Mouse (Mus musculus) testis, postnatal 14 days (tissue): ENCODE data around the gene Cflar.

Source experiments
- DNase-seq: peaks from one replicate; pipeline ENCODE4 v3.0.0; 2021; ENCODE audit warnings: low spot score

Gene Cflar

DNA sequence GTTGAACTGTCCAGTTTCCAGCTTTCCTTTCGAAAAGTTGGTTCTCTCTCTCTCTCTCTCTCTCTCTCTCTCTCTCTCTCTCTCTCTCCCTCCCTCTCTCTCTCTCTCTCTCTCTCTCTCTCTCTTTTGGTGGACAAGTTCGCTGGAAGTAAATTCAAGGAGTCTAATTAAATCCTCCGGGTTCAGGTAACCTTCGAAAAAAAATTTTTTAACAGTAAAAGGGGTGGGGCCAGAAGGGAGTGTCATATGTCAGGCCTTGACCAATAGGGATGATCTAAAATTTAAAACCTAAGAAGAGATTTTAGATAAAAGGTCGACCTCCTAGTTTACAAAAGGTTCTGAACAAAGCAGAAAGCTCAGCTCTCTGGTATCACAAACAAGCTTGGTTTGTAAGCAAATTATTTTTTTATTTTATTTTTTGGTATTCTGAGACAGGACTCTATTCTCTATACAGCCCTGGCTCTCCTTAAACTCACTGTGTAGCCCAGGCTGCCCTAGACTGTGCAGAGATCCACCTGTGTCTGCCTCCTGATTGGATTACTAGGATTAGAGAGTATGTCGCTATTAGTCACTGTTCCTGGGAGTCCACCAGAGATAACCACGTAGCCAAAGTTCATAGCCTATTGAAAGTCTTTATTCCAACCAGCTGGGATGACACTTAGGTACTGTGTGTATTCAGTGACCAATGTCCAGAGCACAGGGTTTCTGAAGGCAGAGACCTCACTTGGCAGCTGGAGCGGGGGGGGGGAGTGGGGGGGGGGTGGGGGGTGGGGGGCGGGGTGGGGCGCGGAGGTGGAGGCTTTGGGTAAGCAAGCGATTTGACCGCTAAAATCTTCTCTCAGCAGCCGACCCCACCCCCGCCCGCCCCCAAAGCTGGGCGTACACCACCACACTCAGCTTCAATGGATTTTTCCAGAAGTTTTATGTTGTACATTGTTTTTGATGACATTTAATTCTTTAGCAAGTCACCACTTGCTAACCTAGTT, 1.1 kb downstream of the Cflar start:
- DNase-seq, result peak; percentile 30

DNA sequence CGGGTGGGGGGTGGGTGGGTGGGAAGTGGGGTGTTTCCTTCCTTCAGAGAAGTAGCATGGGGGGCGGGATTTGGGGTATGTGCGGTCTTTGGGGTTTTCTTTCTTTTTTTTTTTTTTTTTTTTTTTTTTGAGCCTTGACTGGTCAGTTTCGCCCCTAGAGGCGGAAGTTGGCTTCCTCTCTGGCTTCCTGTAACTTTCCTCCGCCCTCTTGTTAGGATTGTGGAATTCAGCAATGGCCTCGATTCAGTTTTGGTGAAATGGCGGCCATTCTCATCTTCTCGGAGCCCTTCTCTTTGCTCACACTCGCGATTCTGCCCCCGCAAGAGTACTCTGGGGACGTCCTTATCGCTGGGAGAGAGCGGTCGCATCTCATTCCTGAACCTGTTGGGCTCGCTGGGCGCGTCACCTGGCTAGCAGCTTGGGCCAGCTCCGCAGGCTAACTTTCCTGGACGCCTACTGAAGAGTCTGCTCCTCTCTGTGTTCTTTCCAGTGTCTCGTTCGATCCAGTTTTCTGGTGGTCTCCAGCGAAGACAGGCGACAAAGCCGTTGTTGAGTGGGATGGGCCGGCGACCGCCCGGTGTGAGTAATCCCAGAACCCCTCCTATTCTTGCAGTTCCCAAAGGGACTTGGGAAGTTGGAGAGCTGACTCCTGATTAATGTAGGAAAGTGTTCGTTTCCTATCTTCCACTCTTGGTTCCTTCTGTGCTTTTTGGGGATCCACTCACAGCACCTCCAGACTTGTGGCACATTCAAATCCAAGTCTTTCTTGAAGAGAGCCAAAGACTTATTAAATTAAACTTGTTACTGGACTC, 2.0 kb downstream of the Cflar start:
- DNase-seq, result peak; percentile 49

DNA sequence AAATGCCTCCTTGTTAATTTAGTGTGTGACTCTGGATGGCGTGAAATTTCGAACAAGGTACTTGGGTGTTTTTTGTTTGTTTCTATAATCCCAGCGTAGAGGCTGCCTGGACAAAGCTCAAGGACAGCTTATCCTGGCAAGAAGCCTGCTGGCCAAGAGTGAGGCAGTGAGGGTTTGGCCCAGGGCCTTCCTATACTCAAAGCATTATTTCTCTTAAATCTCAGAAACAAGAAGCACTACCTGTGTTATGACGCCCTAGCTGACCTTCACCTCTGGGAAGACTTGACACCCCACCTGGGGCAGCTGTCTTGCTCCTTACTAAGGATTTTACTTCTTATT, 2.6 kb downstream of the Cflar start:
- peak; percentile 70 for DNase-seq

DNA sequence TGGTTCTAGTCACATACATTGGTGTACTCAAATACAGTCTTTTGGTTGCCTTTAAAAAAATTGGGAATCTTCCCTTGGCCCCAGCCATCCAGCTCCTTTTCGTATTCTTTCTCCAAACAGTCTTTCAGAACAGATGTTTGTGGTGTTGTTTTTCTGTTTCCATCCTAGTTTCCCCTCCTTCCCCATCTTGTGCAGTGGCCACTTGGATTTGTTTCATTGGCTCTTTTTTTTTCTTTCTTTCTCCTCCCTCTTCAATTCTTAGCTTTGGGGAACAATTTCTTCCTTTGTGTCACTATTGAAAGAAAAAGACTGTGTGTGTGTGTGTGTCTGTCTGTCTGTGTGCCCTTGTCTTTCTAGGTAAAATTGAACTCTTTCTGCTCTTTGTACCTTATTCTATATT, 3.1 kb downstream of the Cflar start:
- DNase-seq, result no peak

DNA sequence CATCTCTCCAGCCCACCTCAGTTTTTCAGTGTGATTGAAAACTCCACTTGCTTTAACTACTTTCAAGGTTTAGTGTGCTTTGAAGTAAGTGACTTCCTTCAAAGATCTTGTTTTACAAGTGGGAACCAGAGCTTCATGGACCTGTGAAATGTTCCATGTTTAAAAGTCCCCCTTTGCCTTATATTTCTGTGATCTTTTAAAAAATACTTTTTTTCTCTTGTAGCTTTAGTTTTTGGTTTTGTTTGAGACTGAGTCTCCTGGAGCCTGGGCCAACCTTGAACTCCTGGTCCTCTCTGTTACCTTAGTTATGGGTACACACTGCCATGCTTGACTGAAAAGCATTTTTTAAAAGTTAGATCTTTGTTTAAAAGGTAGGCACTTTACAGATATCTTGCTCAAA, 4.2 kb downstream of the Cflar start:
- DNase-seq, result no peak

DNA sequence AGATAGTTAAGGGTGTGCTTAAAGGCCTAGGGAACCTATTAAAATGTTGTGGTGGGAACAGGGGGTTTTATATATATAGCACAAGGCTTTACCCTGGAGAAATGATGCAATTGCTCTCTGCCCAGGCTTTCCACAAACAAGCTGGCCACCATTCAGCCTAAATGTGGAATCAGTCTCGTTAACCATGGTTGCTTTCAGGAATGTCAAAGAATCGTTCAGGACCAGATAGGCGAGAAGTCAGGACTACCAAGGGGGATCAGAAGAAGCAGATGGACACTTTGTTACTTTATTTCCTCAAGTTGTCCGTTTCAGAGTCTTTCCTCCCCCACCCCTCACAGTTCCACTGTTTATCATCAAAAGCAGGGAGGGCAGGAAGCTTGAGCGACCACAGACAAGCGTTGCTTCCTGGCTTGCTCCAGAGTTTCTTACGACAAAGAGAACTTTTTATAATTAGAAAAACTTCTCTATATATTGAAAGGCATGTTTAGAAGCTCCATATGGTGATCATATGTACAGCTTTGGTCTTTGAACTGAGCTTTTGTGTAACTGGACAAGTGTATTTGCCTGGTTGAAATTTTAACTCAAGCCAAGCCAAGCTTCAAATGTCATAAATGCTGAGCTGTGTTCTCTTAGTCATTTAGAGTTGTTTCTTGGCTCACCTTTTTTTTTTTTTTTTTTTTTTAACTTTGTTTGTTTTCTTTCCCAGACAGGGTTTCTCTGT, 5.0 kb downstream of the Cflar start:
- peak; percentile 16 for DNase-seq

DNA sequence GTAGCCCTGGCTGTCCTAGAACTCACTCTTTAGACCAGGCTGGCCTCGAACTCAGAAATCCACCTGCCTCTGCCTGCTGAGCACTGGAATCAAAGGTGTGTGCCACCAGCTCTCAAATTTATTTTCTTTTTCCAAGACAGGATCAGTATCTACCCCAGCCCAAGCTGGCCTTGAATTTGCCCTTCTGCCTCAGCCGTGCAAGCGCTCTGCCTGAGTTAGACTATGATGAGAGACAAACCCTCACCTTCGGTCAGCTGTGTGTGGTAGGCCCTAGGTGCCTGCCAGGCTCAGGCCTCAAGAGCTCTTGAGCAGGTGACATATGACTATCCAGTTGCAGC, 5.5 kb downstream of the Cflar start:
- DNase-seq, result no peak

DNA sequence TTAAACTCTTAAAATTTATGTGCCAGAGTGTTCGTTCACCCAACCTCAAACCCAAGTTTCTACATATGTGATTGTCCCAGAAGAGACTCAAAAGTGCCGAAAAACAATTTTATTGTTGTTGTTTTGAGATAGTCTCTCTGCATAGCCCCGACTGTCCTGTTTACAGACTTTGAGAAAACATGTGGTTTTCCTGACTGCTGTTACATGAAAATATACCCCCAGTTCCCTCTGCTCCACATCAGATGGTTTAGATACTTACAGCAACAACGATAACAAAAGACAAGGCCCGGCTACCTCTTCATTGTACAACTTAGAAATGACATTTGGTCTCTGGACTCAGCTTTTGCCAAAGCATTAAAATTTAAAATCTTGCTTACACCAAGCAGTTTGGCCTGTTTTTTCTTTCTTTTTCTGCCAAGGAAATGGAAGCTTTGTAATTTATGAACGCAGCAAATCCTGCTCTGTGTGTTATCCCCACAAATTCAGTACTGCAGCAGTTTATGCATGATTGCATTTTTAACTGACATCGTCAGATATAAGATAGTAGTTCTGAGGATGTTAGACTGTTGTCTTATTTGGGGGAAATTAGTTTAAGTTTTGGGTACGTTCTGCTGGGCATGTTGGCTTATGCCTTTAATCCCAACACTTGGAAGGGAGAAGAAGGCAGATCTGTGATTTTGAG, 6.4 kb downstream of the Cflar start:
- no peak for DNase-seq

DNA sequence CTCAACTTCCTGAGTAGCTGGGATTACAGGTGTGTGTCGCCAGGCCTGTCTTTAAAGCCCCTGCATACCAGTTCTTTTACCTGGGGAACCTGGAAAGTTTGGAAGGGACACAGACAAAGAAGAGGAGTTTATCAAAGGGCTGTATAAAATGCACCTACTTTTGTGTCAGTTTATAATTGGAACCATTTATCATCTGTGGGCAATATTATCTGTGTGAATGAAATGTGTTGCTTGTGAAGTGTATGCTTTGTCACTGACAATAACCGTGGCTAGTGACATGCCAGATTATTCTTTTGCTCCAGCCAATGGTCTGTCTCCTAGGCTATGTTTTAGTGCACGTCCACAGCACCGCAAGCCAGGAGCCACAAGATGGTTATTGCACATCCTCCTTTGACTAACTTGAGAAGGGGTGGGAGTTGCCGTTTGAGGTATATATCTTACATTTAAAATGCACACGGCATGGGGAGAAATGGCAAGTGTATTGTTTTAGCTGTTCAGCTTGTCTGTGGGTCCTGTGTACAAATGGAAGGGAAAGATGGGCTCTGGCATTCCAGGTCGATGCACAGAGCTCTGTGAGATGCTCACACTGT, 8.1 kb downstream of the Cflar start:
- DNase-seq, result no peak

DNA sequence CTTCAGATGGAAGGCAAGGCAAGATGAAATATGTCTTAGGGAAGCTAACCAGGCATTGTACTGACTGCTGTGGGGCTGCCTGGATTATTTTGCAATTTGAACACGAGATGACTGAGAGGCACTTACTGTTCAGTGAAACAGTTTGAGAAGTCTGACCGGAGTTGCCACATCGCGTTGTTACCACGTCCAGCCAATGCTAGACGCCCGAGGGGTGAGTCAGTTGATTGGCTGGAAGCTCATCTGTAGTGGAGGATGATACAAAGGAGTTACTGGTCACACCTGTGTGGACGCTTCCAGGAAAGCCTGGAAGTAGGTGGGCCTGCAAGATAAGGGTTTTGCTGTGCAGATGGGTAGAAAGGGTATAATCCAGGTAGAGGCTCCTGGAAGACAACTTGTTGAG, 8.8 kb downstream of the Cflar start:
- no peak for DNase-seq

DNA sequence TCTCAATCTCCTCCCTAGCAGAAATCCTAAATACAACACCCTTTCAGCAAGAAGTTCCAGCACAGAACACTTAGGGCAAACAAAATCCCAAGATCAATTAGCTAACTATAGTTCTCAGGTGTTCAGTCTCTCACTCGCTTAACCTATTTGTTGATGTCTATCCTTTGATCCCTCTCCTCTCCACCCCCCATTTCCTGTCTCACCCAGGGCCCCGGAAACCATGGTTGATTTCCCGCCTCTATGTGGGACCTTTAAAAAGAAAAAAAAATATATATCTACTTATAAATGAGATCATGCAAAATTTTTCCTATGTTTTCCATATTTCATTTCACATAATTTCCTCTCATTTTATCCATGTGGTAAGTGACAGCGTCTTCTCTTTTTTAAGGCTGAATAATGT, 9.7 kb downstream of the Cflar start:
- DNase-seq, result no peak

DNA sequence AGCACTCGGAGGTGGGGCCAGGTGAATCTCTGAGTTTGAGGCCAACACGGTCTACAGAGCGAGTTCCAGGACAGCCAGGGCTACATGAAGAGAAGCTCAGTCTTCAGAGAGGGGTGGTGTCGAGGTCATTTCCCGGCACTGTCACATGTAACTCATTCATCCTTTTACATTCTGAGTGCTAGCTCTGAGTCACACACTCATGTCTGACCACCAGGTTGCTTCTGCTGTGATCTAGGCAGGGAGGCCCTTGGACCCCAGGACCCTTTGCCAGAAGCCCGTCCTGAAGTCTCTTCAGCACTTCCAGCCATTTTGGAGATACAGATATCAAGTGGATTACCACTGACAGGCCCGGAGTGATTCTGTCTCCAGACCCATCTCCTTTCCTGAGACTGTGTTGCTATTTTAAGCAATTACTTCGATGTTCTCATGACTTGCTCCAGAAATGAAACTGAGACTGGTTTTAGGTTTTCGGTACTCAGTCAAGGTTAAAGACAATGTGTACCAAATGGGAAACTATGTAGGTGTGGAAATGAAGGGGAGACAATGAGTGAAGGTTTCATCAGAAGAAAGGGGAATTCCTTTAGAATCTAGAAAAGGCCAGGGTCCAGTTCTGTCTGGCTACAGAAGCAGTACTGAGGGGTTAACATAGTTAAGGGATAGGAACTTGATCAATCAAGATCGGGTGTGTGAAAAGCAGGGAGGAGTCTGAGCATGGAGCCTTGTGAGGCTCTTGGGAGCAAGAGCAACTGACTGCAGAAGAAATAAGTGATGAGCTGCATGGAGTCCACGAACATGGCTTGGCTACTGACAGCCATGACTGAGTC, 11.0 kb downstream of the Cflar start:
- no peak for DNase-seq

DNA sequence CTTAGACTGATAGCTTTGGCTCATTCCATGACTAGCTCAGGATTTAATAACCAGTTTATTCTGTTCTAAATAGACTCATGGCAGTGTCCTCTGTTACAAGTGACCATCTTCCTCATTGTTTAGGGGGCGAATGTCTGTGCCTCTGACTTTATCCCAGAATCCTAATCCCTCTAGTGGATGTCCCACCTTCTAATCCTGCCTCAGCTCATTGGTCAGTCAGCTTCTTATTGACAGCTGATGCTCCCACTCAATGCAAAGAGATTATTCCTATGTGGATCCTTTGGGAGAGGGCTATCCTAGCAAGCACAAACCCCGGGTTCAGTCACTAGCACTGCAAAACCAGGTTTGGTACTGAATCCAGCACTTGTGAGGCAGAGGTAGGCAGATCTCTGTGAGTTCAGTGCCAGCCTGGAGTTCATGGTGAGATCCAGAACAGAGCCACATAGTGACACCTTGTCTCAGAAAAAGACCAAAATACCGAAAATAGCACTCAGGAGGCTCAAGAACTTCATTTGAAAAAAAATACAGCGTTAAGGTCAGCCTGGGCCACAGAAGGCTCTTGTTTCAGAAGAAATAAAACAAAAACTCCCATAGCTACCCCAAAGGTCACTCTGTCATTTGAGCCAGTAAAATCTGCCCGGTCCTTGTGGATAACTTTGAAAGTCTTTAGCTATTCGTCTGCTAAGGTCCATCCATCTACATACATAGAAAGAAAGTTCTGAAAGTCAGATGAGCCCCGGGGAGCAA, 11.9 kb downstream of the Cflar start:
- no peak for DNase-seq

DNA sequence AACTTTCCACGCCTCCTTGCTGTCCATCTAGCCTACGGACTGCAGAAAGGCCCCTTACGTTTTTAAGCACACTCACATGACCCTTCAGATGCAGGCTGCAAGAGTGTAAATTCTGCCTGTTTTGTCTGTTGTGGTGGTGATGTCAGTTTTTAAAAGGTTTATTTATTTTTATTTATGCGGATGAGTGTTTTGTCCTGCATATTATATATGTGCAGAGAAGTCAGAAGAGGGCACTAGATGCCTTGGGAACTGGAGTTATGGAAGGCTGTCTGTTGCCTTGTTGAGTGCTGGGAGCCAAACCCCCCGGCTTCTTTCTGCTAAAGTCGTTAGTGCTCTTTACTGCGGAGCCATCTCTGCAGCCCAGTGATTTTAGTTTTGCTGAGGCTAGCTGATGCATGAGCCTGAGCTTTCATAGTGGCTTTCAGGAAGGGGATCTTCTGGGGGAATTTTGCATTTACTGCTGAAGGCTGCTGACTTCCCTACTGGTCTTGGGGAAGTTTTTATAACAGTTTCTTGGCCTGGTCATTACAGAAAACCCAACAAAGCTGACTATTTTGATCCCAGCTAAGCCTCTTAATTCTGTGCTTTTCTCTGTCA, 12.6 kb downstream of the Cflar start:
- no peak for DNase-seq

DNA sequence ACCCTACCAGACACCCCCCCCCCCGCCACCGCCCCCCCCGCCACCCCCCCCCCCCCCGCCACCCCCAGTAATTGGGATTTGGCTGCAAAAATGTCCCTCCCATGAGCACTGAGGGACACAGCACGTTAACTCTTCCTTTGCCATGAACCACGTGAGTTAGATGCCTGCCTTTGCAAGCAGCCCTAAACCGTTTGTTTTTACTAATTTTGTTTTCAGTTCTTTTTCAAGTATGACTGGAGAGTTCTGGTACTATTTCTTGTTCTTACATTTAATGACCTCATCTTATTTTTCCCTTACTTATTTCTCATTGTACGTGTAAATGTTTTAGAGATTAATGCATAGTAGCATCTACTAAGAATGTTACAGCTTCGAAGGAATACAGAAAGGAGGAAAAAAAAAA, 13.2 kb downstream of the Cflar start:
- DNase-seq, result no peak

DNA sequence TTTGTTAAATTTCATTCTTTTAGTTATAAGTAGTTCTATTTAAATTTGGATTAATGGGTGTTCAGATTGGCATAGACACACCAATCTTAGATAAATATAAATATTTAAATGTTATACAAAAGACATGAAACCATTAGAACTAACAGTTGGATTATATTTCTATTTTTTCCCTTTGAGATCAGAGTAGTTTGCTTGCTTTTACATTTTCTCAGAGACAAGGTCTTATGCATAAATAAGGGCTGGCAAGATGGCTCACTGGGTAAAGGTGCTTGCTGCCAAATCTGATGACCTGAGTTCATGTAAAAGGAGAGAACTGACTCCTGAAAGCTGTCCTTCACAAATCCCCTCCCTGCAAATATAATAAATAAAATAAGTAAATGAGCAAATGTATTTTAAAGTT, 13.8 kb downstream of the Cflar start:
- no peak for DNase-seq

DNA sequence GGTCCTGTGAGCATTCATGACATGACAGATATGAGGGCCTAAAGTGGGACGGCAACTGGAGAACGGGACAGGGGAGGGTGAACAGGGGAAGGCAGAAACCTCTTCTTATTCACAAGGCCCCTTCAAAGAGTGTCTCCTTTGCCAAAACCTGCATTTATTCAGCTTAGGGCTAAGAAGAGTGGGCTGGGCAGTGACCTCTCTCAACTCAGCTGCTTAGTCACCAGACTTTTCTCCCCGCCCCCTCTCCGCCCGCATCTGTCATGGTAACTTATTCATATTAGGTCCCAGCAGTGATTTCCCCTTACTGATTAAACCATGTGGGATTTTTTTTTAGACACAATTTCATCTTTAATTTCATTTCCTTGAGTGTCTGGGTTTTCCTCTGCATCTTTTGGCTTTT, 14.5 kb downstream of the Cflar start:
- DNase-seq, result no peak

DNA sequence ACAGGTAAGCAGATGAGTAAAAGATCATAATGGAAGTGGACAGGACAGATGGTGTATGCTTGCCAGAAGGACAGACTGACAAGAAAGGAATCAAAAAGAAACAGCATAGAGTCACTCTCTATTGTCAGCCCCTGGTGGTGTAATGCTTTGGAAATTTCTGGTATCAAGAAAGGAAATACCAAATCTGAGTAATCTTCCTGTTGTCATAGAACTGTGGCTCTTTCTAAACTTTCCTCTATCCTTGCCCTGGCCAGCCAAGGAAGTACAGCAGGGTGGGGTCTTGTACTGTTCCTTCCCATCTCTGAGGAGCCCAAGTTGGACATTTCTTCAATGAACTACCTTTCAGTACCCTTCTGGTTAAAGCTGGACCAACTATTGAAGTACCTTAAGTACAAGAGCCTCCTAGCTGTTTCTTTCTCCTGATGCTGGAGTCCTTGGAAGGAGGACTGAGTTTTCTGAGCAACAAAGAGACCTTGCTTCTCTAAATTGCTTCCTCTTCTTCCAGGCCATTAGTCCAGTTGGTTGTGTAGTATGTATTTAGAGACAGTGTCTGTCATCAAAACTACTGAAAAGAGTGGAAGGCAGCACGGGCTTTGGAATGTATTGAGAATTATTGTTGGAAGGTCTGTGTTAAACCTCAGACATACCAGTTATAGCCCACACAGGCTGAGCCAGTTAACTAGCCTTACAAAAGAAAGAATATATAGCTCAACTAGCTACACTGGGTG, 15.9 kb downstream of the Cflar start:
- no peak for DNase-seq
